Mouse (Mus musculus) 3134 (cell line): ENCODE measurements around the gene Rpl27a.

ENCODE experiments used
- DNase-seq: peaks from one replicate; pipeline ENCODE4 v3.0.0-alpha.2; 2011; ENCODE audit warnings: low spot score; ENCODE audit not compliant: insufficient read length; ENCODE audit errors: extremely low read depth

Rpl27a gene

GRCm38 (mm10) chr7:109518838-109519696 is at the start of gene Rpl27a:
Gene Rpl27a (plus strand): TSS chr7:109519147.
- peak; percentile 96 for DNase-seq

GRCm38 (mm10) chr7:109470700-109471099 is 48.2 kb upstream of the Rpl27a start:
- peak; percentile 20 for DNase-seq

GRCm38 (mm10) chr7:109477926-109478325 is 41.0 kb upstream of the Rpl27a start:
- no peak for DNase-seq

- DNase-seq, result no peak
These were observed 38.2 kb upstream of the Rpl27a start for GRCm38 (mm10) chr7:109480765-109481197.

- DNase-seq, result no peak
These were observed 34.7 kb upstream of the Rpl27a start for GRCm38 (mm10) chr7:109484221-109484620.

- DNase-seq, result no peak
These were observed 26.2 kb upstream of the Rpl27a start for GRCm38 (mm10) chr7:109492616-109493318.

GRCm38 (mm10) chr7:109493319-109494316 is 25.3 kb upstream of the Rpl27a start:
- DNase-seq, result no peak

GRCm38 (mm10) chr7:109497507-109497906 is 21.4 kb upstream of the Rpl27a start:
- no peak for DNase-seq

- no peak for DNase-seq
These were observed 11.8 kb upstream of the Rpl27a start for GRCm38 (mm10) chr7:109507119-109507518.

GRCm38 (mm10) chr7:109507572-109507971 is 11.4 kb upstream of the Rpl27a start:
- DNase-seq, result no peak

- DNase-seq, result no peak
These were observed 10.9 kb upstream of the Rpl27a start, which contains the start of gene Trim66 for GRCm38 (mm10) chr7:109508034-109508433. Gene Trim66 (minus strand): TSS chr7:109508134.

- no peak for DNase-seq
These were observed 8.1 kb upstream of the Rpl27a start for GRCm38 (mm10) chr7:109510799-109511198.

- no peak for DNase-seq
These were observed 7.1 kb upstream of the Rpl27a start for GRCm38 (mm10) chr7:109511838-109512237.

- no peak for DNase-seq
These were observed 2.4 kb upstream of the Rpl27a start for GRCm38 (mm10) chr7:109516500-109516899.

- no peak for DNase-seq
These were observed 788 bp upstream of the Rpl27a start for GRCm38 (mm10) chr7:109518036-109518681.

- no peak for DNase-seq
These were observed 989 bp downstream of the Rpl27a start for GRCm38 (mm10) chr7:109519936-109520335.

GRCm38 (mm10) chr7:109522084-109522483 is 3.1 kb downstream of the Rpl27a start:
- DNase-seq, result no peak

GRCm38 (mm10) chr7:109523304-109523703 is 4.4 kb downstream of the Rpl27a start:
- DNase-seq, result no peak

GRCm38 (mm10) chr7:109523741-109524441 is 4.9 kb downstream of the Rpl27a start:
- DNase-seq, result peak; percentile 46

GRCm38 (mm10) chr7:109524442-109524744 is 5.4 kb downstream of the Rpl27a start:
- no peak for DNase-seq
